Comparison of ENCODE assay signal across 20 mouse cellular contexts in the genomic region with DNA sequence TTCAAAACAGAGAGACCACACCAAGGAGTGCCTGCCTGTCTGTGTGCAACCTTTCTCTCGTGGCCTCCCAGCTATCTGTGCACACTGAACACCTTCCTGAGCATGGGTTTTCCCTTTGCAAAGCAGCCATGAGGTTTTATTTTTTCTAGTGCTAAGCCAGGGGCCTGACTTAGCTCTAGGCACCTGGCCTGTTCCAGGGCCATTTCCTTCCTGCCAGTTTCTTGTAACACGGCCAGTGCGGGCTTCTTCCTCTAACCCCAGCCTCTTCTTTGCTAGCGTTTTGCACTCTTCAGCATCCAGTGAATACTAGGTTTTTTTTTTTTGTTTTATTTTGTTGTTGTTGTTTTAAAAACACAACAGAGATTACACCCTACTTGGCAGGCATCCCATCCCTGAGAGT.
DNase-seq lines count a peak whose midpoint lies in the region; ATAC-seq lines count a peak whose summit lies in the region.
"Had no signal": no experiment of that assay in that cellular context is flagged by ENCODE, and none has a peak within 500 bp of the region (broad histone marks: within the 10 kb centered on the region; RNA-seq: fewer than 3 reads in every experiment).

No protein-coding gene starts in this region.

- peaks cover 12% of the 10 kb centered on the region; the same call in 1 of the 2 replicates for H3K27me3 ChIP-seq in heart, embryonic 16.5 days (ENCODE audit: control insufficient read depth, insufficient read depth, low read length)
- no peaks in the 10 kb centered on the region for H3K27me3 ChIP-seq in stomach, embryonic 16.5 days (ENCODE audit: control insufficient read depth, insufficient read depth, low read length)

- peak; percentile 45; the same call in 1 of the 2 replicates for ATAC-seq in heart, embryonic 16.5 days (replicated peaks; ENCODE audit: extremely low read depth, insufficient read depth, low FRiP score)
- ATAC-seq in stomach, embryonic 16.5 days (ENCODE audit: insufficient read depth, low FRiP score) = no peak
- ATAC-seq: forebrain, embryonic 13.5 days; forebrain, postnatal 0 days had no signal

- no peak for DNase-seq in heart, postnatal 25 days (ENCODE audit: low spot score)
- peak; percentile 34 for DNase-seq in thymus, postnatal 14 days
- no peak for DNase-seq in thymus, adult 18-20 months
- no peak for DNase-seq in left cerebral cortex, adult 9 months (ENCODE audit: low spot score in 2 of 2)
- no peak for DNase-seq in yolk sac, embryonic 10.5 days (ENCODE audit: low spot score)
- DNase-seq: adrenal gland, adult 8-10 months; adrenal gland, postnatal 36 days; cerebellum, adult 2 months; cerebellum, postnatal 10 days; forebrain, postnatal 0 days; gastrocnemius, adult 2 months; gastrocnemius, postnatal 25 days had no signal

- 51% methylated on average over 4 of the region's 4 CpGs for WGBS in heart, embryonic 16.5 days
- 64% methylated on average over 4 of the region's 4 CpGs for WGBS in stomach, embryonic 16.5 days

- no peaks in the 10 kb centered on the region for H3K36me3 ChIP-seq in heart, embryonic 16.5 days (ENCODE audit: control insufficient read depth, insufficient read depth)
- H3K36me3 ChIP-seq in stomach, embryonic 16.5 days (ENCODE audit: control insufficient read depth, insufficient read depth, low read length) = no peaks in the 10 kb centered on the region
- H3K36me3 ChIP-seq: embryonic facial prominence, embryonic 10.5 days; G1E; heart, embryonic 13.5 days had no signal

- intact Hi-C loops in heart, postnatal 25 days (cut with DNase I) = no loop called here

- no peak overlapping the region for H3K4me3 ChIP-seq in heart, embryonic 16.5 days (ENCODE audit: low read length)
- no peak overlapping the region for H3K4me3 ChIP-seq in stomach, embryonic 16.5 days (replicated peaks; ENCODE audit: low read length)
- H3K4me3 ChIP-seq: embryonic facial prominence, embryonic 10.5 days; forebrain, embryonic 13.5 days; gastrocnemius, adult 2 months; heart, embryonic 13.5 days; hindbrain, embryonic 10.5 days had no signal

- no peak overlapping the region for H3K4me2 ChIP-seq in heart, embryonic 16.5 days (ENCODE audit: low read depth, low read length)
- H3K4me2 ChIP-seq in stomach, embryonic 16.5 days (ENCODE audit: low read depth, low read length) = no peak overlapping the region
- H3K4me2 ChIP-seq: forebrain, embryonic 13.5 days; heart, embryonic 13.5 days; hindbrain, embryonic 14.5 days had no signal

- no peak overlapping the region for H3K27ac ChIP-seq in heart, embryonic 16.5 days (ENCODE audit: low read length)
- H3K27ac ChIP-seq in stomach, embryonic 16.5 days (ENCODE audit: low read length) = peak overlapping the region; percentile 41; the same call in 1 of the 2 replicates
- H3K27ac ChIP-seq: embryonic facial prominence, embryonic 10.5 days; forebrain, embryonic 13.5 days; gastrocnemius, adult 2 months; heart, embryonic 13.5 days; hindbrain, embryonic 10.5 days; hindbrain, embryonic 14.5 days had no signal

- no peaks in the 10 kb centered on the region for H3K9me3 ChIP-seq in heart, embryonic 16.5 days (replicated peaks; ENCODE audit: control insufficient read depth, low read length)
- H3K9me3 ChIP-seq in stomach, embryonic 16.5 days (replicated peaks; ENCODE audit: control insufficient read depth, low read length) = no peaks in the 10 kb centered on the region
- H3K9me3 ChIP-seq: embryonic facial prominence, embryonic 10.5 days; forebrain, embryonic 13.5 days; G1E; heart, embryonic 13.5 days; hindbrain, embryonic 10.5 days had no signal

- H3K4me1 ChIP-seq in heart, embryonic 16.5 days (ENCODE audit: control insufficient read depth, insufficient read depth, low read length) = no peaks in the 10 kb centered on the region
- peaks cover 3% of the 10 kb centered on the region; the same call in 1 of the 2 replicates for H3K4me1 ChIP-seq in stomach, embryonic 16.5 days (ENCODE audit: control insufficient read depth, insufficient read depth, low read length)
- H3K4me1 ChIP-seq: heart, embryonic 13.5 days had no signal

- H3K9ac ChIP-seq in heart, embryonic 16.5 days (ENCODE audit: low read length) = no peak overlapping the region
- no peak overlapping the region for H3K9ac ChIP-seq in stomach, embryonic 16.5 days (ENCODE audit: low read length)
- H3K9ac ChIP-seq: forebrain, embryonic 13.5 days; forebrain, postnatal 0 days; heart, embryonic 13.5 days; hindbrain, embryonic 14.5 days had no signal
